Mouse (Mus musculus): ENCODE measurements around the gene Vmn2r41.
"Not testable (repeated sequence)": the region's sequence is repeated elsewhere in the genome, so short reads cannot be mapped to it uniquely, and the experiment has no call there.

Vmn2r41 gene

GRCm38 (mm10) chr7:8161554-8161953, at the start of gene Vmn2r41:
TSS of gene Vmn2r41 (minus strand) at chr7:8161654.
- DNase-seq (ENCODE audit: low read depth, low spot score) = not testable (repeated sequence)

GRCm38 (mm10) chr7:8200220-8200619, 38.8 kb upstream of the Vmn2r41 start, which contains the start of gene Vmn2r42:
TSS of gene Vmn2r42 (minus strand) at chr7:8200320.
- DNase-seq (ENCODE audit: low read depth, low spot score) = not testable (repeated sequence)

GRCm38 (mm10) chr7:8092871-8093270, 68.6 kb downstream of the Vmn2r41 start:
- DNase-seq (ENCODE audit: low read depth, low spot score) = not testable (repeated sequence)

Data from 3T3-L1 (cell line).